Mouse (Mus musculus) cortical plate, adult 2 months (tissue): Measurements from ENCODE around the gene Zfp771. TPM values are rescaled to one million over a fixed set of nuclear protein-coding genes. Genes with fewer than 3 reads are reported as not detected.
A peak's percentile ranks its signal among the peaks of the same experiment; 100 is the strongest.

Experiments used
- H3K27ac ChIP-seq: fragments of 200-500 bp; 2 replicates; pipeline ENCODE4 v1.5.1; 2012; ENCODE audit warnings: low read length, control low read depth, inconsistent platforms; ENCODE audit not compliant: insufficient read depth
- H3K4me1 ChIP-seq: fragments of 200-500 bp; 2 replicates; pipeline ENCODE4 v1.6.1; 2011; ENCODE audit warnings: low read length; ENCODE audit not compliant: control insufficient read depth, insufficient read depth
- H3K4me3 ChIP-seq: fragments of 200-500 bp; 2 replicates; pipeline ENCODE4 v1.5.1; 2011; ENCODE audit warnings: mild to moderate bottlenecking, low read length, control low read depth; ENCODE audit not compliant: insufficient read depth
- CTCF ChIP-seq: fragments of 200-500 bp; IDR thresholded peaks from 2 replicates; pipeline ENCODE4 v1.5.1; 2011; ENCODE audit warnings: mild to moderate bottlenecking, control low read depth, low read length; ENCODE audit not compliant: insufficient read depth; ENCODE audit errors: extremely low read depth
- POLR2A ChIP-seq: fragments of 200-500 bp; IDR thresholded peaks from 2 replicates; pipeline ENCODE4 v1.6.1; 2011; ENCODE audit warnings: mild to moderate bottlenecking, low read length, control low read depth; ENCODE audit not compliant: insufficient read depth; ENCODE audit errors: extremely low read depth
- polyA plus RNA-seq: library from polyadenylated mRNA; depleted of rRNA; stranded (reverse); fragments of >200 nt; gene quantifications from 2 replicates; pipeline ENCODE4 v1.2.3, GENCODE M21; 2012

Gene Zfp771
- polyA plus RNA-seq, 1 experiment: 110 TPM

DNA sequence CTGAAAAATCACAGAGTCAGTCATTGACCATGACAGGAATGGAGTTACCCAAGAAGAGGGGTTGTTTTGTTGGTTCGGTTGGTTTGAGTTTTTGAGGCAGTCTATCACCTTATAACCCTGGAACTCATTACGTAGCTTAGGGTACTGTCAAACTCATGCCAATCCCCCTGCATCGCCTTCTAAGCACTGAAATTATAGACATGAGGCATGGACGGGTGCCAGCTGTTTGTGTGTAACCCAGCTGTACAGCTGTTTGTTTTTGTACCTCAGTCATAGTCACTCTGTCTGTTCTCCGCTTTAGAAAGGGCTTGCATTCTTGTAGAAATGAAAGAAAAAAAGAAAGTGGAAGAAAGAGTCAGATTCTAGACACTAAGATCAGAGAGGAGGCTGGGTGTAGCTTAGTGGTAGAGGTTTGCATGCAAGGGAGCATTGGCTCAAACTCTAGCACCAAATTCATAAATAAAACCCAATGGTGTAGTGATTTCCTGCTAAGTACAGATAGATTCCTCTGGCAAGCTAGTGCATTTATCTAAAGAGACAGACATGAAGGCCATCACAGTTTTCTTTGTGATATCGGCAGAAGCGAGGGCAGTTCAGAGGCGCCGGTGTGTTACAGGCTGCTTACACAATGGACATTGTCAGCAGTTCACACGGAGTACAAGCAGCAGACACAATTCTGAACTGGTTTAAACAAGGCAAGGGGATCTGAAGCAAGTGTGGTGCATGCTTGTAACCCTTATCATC, 18.3 kb downstream of the Zfp771 start:
- Histone ChIP-seq H3K4me3 (no peak overlapping the region), H3K27ac (no peak overlapping the region), H3K4me1 (peaks cover 2% of the 10 kb centered on the region; the same call in 1 of the 2 replicates)
- TF ChIP-seq CTCF (no peak), POLR2A (no peak)

- Histone ChIP-seq H3K4me1 (peaks cover 2% of the 10 kb centered on the region; the same call in 1 of the 2 replicates), H3K4me3 (no peak overlapping the region), H3K27ac (no peak overlapping the region)
- no peak for TF ChIP-seq CTCF
- TF ChIP-seq POLR2A: no peak
These were observed 19.5 kb downstream of the Zfp771 start for GRCm38 (mm10) chr7:127263526-127263925.

- Histone ChIP-seq H3K27ac (no peak overlapping the region), H3K4me1 (peaks cover 4% of the 10 kb centered on the region), H3K4me3 (no peak overlapping the region)
- TF ChIP-seq POLR2A: no peak
- no peak for TF ChIP-seq CTCF
These were observed 26.2 kb downstream of the Zfp771 start for GRCm38 (mm10) chr7:127270256-127270655.

- TF ChIP-seq POLR2A (no peak), CTCF (no peak)
- Histone ChIP-seq H3K4me3 (no peak overlapping the region), H3K4me1 (peaks cover 4% of the 10 kb centered on the region), H3K27ac (no peak overlapping the region)
These were observed 26.6 kb downstream of the Zfp771 start for GRCm38 (mm10) chr7:127270666-127271065.

DNA sequence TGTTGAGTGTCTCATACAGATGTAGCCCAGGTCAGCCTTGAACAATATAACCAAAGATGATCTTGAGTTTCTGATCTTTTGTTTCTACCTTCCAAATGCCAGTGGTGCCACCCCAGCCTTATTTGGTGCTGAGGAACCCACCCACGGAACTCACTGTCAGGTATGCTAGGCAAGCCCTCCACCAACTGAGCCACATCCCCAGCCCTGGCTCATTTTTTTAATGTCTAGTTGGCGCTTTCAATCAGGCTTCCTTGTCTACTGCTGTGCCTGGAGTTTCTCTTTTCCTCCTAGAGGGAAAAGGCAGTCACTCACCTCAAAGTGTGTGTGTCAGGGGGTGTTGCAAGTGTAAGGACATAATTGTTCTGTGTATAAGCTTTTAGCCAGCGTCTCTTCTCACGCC, 27.0 kb downstream of the Zfp771 start:
- TF ChIP-seq POLR2A: no peak
- no peak for TF ChIP-seq CTCF
- H3K4me3 ChIP-seq: no peak overlapping the region
- peaks cover 4% of the 10 kb centered on the region for H3K4me1 ChIP-seq
- no peak overlapping the region for H3K27ac ChIP-seq

DNA sequence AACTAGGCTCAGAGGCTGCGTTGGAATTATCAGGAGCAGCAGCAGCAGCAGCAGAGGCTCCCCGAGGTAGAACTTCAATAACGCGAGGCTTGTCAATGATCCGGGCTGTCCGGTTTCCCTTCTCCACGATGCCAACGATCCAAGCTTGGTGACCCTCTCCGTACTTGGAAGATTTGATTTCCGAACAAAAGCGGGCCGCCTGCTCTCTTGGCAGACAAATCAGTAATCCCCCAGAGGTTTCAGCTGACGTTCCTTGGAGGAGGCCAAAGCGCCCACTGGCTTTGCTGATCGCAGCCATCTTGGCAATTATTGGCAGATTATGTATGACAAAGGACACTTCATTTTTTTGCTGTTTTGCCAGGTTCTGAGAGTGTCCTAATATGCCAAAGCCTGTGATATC, 28.5 kb downstream of the Zfp771 start:
- H3K4me1 ChIP-seq: peaks cover 4% of the 10 kb centered on the region
- no peak overlapping the region for H3K27ac ChIP-seq
- TF ChIP-seq POLR2A: no peak
- no peak for TF ChIP-seq CTCF
- H3K4me3 ChIP-seq: peak overlapping the region; percentile 57; the same call in 1 of the 2 replicates

DNA sequence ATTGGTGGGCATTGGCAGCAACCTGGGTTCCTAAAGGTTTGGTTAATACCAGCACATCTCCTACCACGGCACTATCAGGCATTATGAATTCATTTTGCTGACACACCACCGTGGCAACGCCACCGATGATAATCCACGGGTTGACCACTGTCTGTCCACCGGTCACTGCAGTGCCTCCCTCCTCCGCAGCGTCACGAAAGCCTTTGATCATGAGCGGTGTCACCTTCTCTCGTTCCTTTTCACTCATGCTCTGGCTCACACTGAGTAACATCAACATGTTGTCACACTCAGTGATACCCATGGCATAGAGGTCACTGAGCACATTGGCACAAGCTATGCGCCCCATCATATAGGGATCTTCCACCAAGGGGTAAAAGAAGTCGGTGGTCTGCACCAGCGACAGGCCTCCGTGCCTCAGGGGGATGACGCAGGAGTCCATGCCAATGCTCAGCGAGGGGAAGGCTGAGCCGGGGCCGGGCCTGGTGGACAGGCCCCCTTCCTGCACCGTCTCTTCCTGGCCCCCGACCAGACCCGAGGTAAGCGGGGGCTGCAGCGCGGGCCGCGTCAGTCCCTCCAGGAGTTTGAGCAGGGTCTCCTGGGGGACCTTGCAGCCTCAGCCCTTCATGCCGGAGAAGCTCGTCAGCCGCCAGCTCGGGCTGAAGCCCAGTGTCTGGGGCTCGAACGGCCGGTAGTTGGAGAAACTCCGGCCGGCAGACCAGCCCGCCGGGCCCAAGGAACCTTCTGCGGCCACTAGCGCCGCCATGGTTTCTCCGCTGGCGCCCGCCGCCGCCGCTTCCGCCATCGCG, 29.2 kb downstream of the Zfp771 start:
- Histone ChIP-seq H3K27ac (peak overlapping the region; percentile 90), H3K4me1 (peaks cover 4% of the 10 kb centered on the region), H3K4me3 (peak overlapping the region; percentile 57)
- TF ChIP-seq CTCF: no peak
- TF ChIP-seq POLR2A: no peak

DNA sequence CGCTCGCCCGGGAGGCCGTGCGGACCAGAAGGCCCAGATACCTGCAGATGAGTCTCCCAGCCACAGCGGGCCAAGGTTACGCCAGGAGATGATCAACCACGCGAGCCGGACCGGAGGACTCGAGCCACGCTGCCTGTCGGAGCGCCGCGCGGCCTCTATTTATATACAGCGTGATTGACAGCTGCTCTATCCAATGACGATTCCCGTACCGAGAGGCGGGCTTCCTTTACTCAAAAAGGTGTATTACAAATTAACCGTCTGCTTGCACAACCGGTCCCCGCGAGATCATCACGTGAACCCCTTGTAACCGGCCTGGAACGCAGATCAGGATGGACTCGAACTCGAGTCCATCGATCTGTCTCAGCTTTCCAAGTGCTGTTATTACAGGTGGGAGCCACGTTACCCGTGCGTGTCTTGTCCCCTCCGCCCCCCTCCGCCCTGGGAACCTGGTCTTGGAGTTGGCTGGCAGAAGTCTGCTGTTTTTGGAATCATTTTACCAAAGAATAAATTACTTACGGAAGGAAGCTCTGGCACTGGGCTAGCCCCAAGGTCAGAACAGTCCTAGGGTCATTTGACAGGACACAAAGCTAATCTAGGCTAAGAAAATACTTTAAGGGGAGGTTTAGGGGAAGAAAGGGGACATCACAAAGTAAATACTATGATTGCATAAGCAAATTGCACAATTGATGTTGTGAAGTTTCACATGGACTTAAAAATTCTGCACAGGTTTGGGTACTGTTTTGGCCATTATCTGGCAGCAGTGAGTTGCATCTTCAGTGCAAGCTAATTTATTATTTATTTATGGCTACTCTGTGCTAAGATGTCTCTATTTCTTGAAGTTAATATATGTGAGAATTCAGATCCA, 30.1 kb downstream of the Zfp771 start, which contains the start of gene Sephs2:
Sephs2 (minus strand) TSS at position 131 of the 865 bp plus-strand sequence.
- TF ChIP-seq CTCF (no peak), POLR2A (peak; percentile 99)
- H3K27ac ChIP-seq: peak within 1 kb of the TSS; percentile 90
- peaks cover 4% of the 10 kb centered on the region for H3K4me1 ChIP-seq
- peak within 1 kb of the TSS; percentile 57 for H3K4me3 ChIP-seq

DNA sequence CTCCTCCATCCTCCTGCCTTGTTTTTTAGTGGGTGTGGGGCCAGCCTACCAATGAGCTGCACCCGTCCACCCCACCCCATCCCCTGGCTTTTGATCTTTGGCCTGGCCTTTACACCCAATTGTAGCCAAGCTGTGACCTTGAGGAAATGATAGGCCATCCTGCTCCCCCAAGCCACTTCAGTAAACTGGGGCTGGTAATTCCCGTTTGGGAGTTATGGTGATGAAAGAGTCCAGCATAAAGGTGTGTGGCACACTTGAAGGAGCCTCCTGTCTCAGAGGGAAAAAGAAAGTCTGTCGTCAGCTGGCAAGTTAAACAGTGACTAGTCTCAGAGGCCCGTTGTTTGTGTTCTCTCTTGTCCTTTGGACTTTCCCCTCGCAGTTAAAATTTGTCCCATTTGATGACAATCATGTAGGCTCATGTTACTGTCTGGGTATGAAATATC, 32.5 kb downstream of the Zfp771 start:
- H3K4me3 ChIP-seq: no peak overlapping the region
- TF ChIP-seq CTCF: no peak
- TF ChIP-seq POLR2A: no peak
- H3K27ac ChIP-seq: no peak overlapping the region
- peaks cover 4% of the 10 kb centered on the region; the same call in 1 of the 2 replicates for H3K4me1 ChIP-seq
